Mouse (Mus musculus): ENCODE results near the gene Cdc20b. TPM values are rescaled to one million over a fixed set of nuclear protein-coding genes. Genes with fewer than 3 reads are reported as not detected.
"Not testable (repeated sequence)": the region's sequence is repeated elsewhere in the genome, so short reads cannot be mapped to it uniquely, and the experiment has no call there.

Cdc20b gene
- total RNA-seq, 1 experiment = 0.49 TPM

DNA sequence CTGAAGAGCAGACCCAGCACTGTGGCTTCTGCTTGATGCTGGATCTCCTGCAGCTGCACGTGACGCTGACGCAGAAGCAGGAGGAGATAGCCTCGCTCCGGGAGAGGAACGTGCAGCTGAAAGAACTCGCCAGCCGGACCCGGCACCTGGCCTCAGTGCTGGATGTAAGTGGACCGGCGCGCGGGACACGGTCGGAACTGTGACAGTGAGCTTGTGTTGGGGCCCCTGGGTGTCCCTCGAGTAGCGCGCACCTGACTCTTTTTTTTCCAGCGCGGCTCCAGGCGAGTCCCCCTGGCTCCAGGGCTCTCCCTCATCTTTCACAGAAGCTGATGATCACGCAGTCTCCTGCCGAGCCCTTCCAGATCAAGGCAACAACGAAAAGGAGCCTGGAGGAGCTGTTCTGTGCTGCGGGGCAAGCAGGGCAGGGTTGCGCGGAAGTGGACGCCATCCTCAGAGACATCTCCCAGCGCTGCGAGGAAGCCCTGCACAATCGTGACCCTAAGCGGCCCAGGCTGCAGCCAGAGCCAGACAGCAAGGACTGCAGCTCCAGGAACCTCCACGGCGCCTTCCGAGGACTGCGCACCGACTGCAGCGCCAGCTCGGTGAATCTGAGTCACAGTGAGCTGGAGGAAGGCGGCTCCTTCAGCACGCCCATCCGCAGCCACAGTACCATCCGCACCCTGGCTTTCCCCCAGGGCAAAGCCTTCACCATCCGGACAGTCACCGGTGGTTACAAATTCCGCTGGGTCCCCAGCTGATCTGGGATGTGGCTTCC, 36.3 kb upstream of the Cdc20b start:
- H3K4me1 ChIP-seq (ENCODE audit: control insufficient read depth in 2 of 2, insufficient read depth in 2 of 2, low read length in 2 of 2, poor library complexity in 1 of 2) = no peaks in the 10 kb centered on the region

GRCm38 (mm10) chr13:113000090-113000489, 34.8 kb upstream of the Cdc20b start:
- Histone ChIP-seq H3K9ac (ENCODE audit: insufficient read depth, low read depth, low read length, poor library complexity, severe bottlenecking) (no peak overlapping the region), H3K36me3 (ENCODE audit: control insufficient read depth, insufficient read depth, low read length, poor library complexity, severe bottlenecking) (no peaks in the 10 kb centered on the region), H3K4me1 (ENCODE audit: control insufficient read depth in 2 of 2, insufficient read depth in 2 of 2, low read length in 2 of 2, poor library complexity in 1 of 2) (no peaks in the 10 kb centered on the region), H3K4me3 (ENCODE audit: insufficient read depth in 1 of 2, low read depth in 1 of 2, low read length in 2 of 2, poor library complexity in 1 of 2, severe bottlenecking in 1 of 2) (no peak overlapping the region), H3K27ac (ENCODE audit: insufficient read depth, low read depth, low read length, poor library complexity, severe bottlenecking) (no peak overlapping the region), H3K9me3 (ENCODE audit: control insufficient read depth, insufficient read depth, low read depth, low read length) (no peaks in the 10 kb centered on the region)
- in situ Hi-C loops (cut with MboI; ENCODE audit: low sequenced_read_pairs in 2 of 2, unreplicated experiment in 2 of 2) = no loop called here
- TF ChIP-seq MAFK (IDR thresholded peaks at IDR 0.05; ENCODE audit: insufficient read depth, low read depth, low read length) = no peak
- TF ChIP-seq CHD2 (IDR thresholded peaks at IDR 0.05; ENCODE audit: low read depth, low read length) = no peak
- TF ChIP-seq ZC3H11A (IDR thresholded peaks at IDR 0.05; ENCODE audit: borderline replicate concordance, low read depth, low read length) = no peak
- TF ChIP-seq HCFC1 (IDR thresholded peaks at IDR 0.05; ENCODE audit: borderline replicate concordance, insufficient read depth, low read length) = no peak
- TF ChIP-seq ZNF384 (IDR thresholded peaks at IDR 0.05; ENCODE audit: low read depth, low read length) = no peak
- DNase-seq (ENCODE audit: low read depth, low spot score) = no peak

More for the DNA sequence above, 36.3 kb upstream of the Cdc20b start:
- peak overlapping the region; percentile 12; the same call in 1 of the 2 replicates for H3K9ac ChIP-seq (ENCODE audit: insufficient read depth, low read depth, low read length, poor library complexity, severe bottlenecking)
- TF ChIP-seq HCFC1 (IDR thresholded peaks at IDR 0.05; ENCODE audit: borderline replicate concordance, insufficient read depth, low read length) (no peak), ZNF384 (IDR thresholded peaks at IDR 0.05; ENCODE audit: low read depth, low read length) (no peak), ZC3H11A (IDR thresholded peaks at IDR 0.05; ENCODE audit: borderline replicate concordance, low read depth, low read length) (no peak), MAFK (IDR thresholded peaks at IDR 0.05; ENCODE audit: insufficient read depth, low read depth, low read length) (no peak), CHD2 (IDR thresholded peaks at IDR 0.05; ENCODE audit: low read depth, low read length) (no peak)
- peak overlapping the region; percentile 53 to 54 for H3K4me3 ChIP-seq (ENCODE audit: insufficient read depth in 1 of 2, low read depth in 1 of 2, low read length in 2 of 2, poor library complexity in 1 of 2, severe bottlenecking in 1 of 2)
- in situ Hi-C loops (cut with MboI; ENCODE audit: low sequenced_read_pairs in 2 of 2, unreplicated experiment in 2 of 2) = no loop called here
- H3K36me3 ChIP-seq (ENCODE audit: control insufficient read depth, insufficient read depth, low read length, poor library complexity, severe bottlenecking) = no peaks in the 10 kb centered on the region
- no peak for DNase-seq (ENCODE audit: low read depth, low spot score)
- no peaks in the 10 kb centered on the region for H3K9me3 ChIP-seq (ENCODE audit: control insufficient read depth, insufficient read depth, low read depth, low read length)
- no peak overlapping the region for H3K27ac ChIP-seq (ENCODE audit: insufficient read depth, low read depth, low read length, poor library complexity, severe bottlenecking)

DNA sequence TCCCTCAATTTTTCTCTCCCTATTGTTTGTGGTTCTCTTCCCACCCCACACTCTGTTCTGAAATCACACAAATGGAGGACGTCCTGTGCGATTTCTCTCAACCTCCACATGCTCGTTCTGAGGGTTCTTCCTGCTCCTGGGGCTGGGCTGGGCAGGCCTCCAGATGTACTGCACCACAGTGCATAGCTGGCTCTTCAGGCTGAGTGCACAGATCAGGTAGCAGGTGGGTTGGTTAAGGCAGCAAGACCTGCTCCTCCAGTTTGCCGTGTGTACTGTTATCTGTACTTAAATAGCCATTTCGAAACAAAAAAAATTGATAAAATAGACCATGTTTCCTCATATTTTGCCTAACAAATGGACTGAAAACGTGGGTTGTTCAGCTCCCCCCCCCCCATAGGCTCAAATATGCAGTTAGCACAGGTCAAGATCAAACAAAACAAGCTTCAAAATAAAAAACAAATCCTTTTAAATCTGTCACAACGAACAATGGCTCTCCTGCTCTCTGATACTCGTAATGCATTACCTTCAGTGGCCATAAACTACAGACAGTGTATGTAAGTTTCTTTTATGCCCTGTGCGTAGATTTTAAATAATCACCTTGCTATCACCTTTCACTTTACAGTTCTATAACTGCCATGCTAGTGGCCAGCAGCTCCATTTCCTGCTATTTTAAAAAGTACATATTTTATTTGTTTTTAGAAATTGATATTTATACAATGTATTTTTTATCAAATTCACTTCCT, 34.2 kb upstream of the Cdc20b start:
- Histone ChIP-seq H3K4me3 (ENCODE audit: insufficient read depth in 1 of 2, low read depth in 1 of 2, low read length in 2 of 2, poor library complexity in 1 of 2, severe bottlenecking in 1 of 2) (no peak overlapping the region), H3K4me1 (ENCODE audit: control insufficient read depth in 2 of 2, insufficient read depth in 2 of 2, low read length in 2 of 2, poor library complexity in 1 of 2) (no peaks in the 10 kb centered on the region), H3K36me3 (ENCODE audit: control insufficient read depth, insufficient read depth, low read length, poor library complexity, severe bottlenecking) (no peaks in the 10 kb centered on the region), H3K9me3 (ENCODE audit: control insufficient read depth, insufficient read depth, low read depth, low read length) (no peaks in the 10 kb centered on the region), H3K27ac (ENCODE audit: insufficient read depth, low read depth, low read length, poor library complexity, severe bottlenecking) (no peak overlapping the region), H3K9ac (ENCODE audit: insufficient read depth, low read depth, low read length, poor library complexity, severe bottlenecking) (no peak overlapping the region)
- no peak for TF ChIP-seq ZNF384 (IDR thresholded peaks at IDR 0.05; ENCODE audit: low read depth, low read length)
- no peak for TF ChIP-seq HCFC1 (IDR thresholded peaks at IDR 0.05; ENCODE audit: borderline replicate concordance, insufficient read depth, low read length)
- no peak for TF ChIP-seq CHD2 (IDR thresholded peaks at IDR 0.05; ENCODE audit: low read depth, low read length)
- no peak for TF ChIP-seq ZC3H11A (IDR thresholded peaks at IDR 0.05; ENCODE audit: borderline replicate concordance, low read depth, low read length)
- no peak for TF ChIP-seq MAFK (IDR thresholded peaks at IDR 0.05; ENCODE audit: insufficient read depth, low read depth, low read length)
- no peak for DNase-seq (ENCODE audit: low read depth, low spot score)
- in situ Hi-C loops (cut with MboI; ENCODE audit: low sequenced_read_pairs in 2 of 2, unreplicated experiment in 2 of 2) = no loop called here

DNA sequence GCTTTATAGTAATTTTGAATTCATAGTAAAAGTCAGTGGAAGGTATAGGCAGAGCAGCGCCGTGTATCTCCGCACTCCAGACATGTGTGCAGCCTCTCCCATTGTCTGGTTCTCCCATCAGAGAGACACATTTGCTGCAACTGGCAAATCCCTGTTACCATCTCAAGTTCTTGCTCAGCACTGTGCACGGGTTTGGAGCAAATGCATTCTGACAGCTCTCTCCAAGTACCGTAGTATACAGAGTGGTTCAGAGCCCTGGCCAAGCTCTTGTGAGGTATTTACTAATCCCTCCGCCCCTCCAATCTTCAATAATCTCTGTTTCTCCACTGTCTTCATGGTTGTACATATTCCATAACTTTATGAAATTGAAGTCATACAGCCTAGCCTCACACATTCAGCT, 22.2 kb upstream of the Cdc20b start:
- Histone ChIP-seq H3K27ac (ENCODE audit: insufficient read depth, low read depth, low read length, poor library complexity, severe bottlenecking) (no peak overlapping the region), H3K9ac (ENCODE audit: insufficient read depth, low read depth, low read length, poor library complexity, severe bottlenecking) (no peak overlapping the region), H3K9me3 (ENCODE audit: control insufficient read depth, insufficient read depth, low read depth, low read length) (no peaks in the 10 kb centered on the region), H3K36me3 (ENCODE audit: control insufficient read depth, insufficient read depth, low read length, poor library complexity, severe bottlenecking) (no peaks in the 10 kb centered on the region), H3K4me3 (ENCODE audit: insufficient read depth in 1 of 2, low read depth in 1 of 2, low read length in 2 of 2, poor library complexity in 1 of 2, severe bottlenecking in 1 of 2) (no peak overlapping the region), H3K4me1 (ENCODE audit: control insufficient read depth in 2 of 2, insufficient read depth in 2 of 2, low read length in 2 of 2, poor library complexity in 1 of 2) (peaks cover 0 to 5% of the 10 kb centered on the region in 2 experiments; a peak in 1 of 4 replicates)
- no peak for DNase-seq (ENCODE audit: low read depth, low spot score)
- in situ Hi-C loops (cut with MboI; ENCODE audit: low sequenced_read_pairs in 2 of 2, unreplicated experiment in 2 of 2) = no loop called here
- TF ChIP-seq ZNF384 (IDR thresholded peaks at IDR 0.05; ENCODE audit: low read depth, low read length) = no peak
- no peak for TF ChIP-seq MAFK (IDR thresholded peaks at IDR 0.05; ENCODE audit: insufficient read depth, low read depth, low read length)
- TF ChIP-seq HCFC1 (IDR thresholded peaks at IDR 0.05; ENCODE audit: borderline replicate concordance, insufficient read depth, low read length) = no peak
- TF ChIP-seq ZC3H11A (IDR thresholded peaks at IDR 0.05; ENCODE audit: borderline replicate concordance, low read depth, low read length) = no peak
- no peak for TF ChIP-seq CHD2 (IDR thresholded peaks at IDR 0.05; ENCODE audit: low read depth, low read length)

GRCm38 (mm10) chr13:113013174-113013953, 21.5 kb upstream of the Cdc20b start:
- in situ Hi-C loops (cut with MboI; ENCODE audit: low sequenced_read_pairs in 2 of 2, unreplicated experiment in 2 of 2); H3K4me3 ChIP-seq (ENCODE audit: insufficient read depth in 1 of 2, low read depth in 1 of 2, low read length in 2 of 2, poor library complexity in 1 of 2, severe bottlenecking in 1 of 2); DNase-seq (ENCODE audit: low read depth, low spot score); H3K36me3 ChIP-seq (ENCODE audit: control insufficient read depth, insufficient read depth, low read length, poor library complexity, severe bottlenecking); H3K9ac ChIP-seq (ENCODE audit: insufficient read depth, low read depth, low read length, poor library complexity, severe bottlenecking); H3K4me1 ChIP-seq (ENCODE audit: control insufficient read depth in 2 of 2, insufficient read depth in 2 of 2, low read length in 2 of 2, poor library complexity in 1 of 2); H3K9me3 ChIP-seq (ENCODE audit: control insufficient read depth, insufficient read depth, low read depth, low read length); H3K27ac ChIP-seq (ENCODE audit: insufficient read depth, low read depth, low read length, poor library complexity, severe bottlenecking): not testable (repeated sequence)
